Mouse (Mus musculus) embryo, embryonic 10.5 days (tissue): Measurements from ENCODE around the gene Mcfd2.

Experiments
- DNase-seq: peaks from one replicate; pipeline ENCODE4 v3.0.0-alpha.2; 2015; ENCODE audit warnings: low spot score

Gene Mcfd2

DNA sequence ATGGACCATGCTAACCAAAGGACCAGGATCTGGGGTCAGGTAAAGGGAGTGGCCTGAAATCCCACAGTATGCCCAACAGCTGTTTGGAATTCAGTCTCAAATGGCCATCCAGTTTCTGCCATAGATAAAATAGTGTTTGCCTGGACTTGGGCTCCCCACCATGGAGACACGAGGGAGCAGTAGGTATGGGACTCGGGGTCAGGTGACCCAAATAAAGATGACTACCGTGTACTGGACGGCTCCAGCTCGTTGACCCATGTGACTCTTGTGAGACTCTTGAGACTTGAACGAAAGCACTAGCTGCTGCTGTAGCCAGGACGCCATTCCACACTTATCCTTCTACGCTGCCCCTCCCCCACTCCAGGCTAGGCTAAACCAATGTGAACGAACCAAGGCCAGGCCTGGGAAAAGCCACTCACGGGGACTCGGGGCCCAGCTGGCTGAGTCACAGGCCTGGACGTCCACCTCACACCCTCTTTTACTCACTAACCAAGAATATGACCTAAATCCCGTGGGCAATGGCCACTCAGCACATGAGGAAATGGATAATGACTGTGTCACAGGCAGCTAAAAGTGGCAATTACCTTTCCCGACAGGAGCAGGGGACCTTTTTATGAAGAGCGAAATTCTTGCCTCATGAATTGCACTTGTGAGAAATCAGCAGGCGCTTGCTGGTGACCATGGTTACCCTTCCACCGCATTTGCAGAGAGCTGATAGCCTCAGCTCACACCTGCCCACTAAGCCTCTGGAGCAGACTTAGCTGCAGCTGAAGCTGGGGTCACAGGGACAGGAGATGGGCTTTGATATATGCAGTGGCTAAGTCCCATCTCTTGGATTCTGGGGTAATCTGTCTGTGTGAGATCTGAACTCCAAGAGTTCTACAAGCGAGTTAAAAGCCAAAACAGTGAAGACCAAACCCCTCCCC lies 28.7 kb downstream of the Mcfd2 start:
- DNase-seq, result peak; percentile 55

DNA sequence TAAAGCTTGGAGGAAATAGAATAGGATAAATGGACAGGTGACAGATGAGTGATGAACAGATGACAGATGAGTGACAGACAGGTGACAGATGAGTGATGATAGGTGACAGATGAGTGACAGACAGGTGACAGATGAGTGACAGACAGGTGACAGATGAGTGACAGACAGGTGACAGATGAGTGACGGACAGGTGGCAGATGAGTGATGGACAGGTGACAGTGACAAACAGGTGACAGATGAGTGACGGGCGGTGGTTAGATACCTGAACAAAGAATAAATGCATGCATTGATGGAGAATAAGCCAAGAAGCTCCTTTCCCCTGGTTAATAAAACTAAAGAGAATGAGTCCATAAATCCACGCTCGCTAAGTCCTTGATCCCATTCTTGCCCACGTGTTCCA lies 30.7 kb downstream of the Mcfd2 start:
- DNase-seq, result no peak

DNA sequence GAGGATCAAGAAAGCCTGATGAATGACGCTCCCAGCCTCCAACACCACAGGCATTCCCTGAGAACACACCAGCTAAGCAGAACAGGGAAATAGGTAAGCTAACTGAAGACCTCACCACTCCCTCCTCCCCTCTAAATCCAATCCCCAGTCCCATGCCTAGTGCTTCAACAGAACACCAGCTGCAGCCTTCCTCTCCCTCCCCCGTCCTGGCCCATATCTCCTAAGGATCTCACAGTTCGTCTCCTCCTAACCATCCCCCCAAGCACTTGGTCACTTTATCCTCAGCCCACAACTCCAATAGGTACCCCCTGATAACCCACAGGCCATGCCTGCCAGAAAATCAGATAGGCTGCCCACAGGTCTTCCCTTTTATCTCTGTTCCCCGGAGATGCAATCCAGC lies 37.9 kb downstream of the Mcfd2 start:
- no peak for DNase-seq

DNA sequence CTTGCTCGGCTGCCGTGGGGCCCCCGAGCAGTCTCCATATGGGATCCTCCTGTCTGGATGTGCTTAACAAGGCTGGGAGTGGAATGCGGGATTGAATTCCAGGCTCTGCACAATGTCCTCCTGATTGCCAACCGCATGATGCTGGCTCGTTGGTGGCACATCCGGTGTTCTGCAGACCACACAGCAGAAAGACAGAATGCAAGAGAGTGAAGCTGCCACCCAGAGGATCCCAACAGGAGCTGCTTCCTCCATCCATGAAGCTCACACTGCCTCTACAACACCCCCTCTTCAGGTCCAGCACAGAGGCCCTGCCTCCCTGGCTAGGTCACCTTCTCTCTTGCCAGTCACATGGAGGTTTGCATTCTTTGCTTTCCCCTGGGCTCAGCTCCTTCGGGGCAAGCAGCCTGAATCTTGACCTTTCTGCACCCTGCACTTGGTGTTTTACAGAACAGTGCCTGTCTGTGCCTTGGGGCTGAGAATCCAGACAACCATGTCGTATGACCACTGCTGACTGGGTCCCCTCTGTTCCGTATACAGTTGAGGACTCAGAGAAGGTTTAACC lies 39.6 kb downstream of the Mcfd2 start:
- DNase-seq, result no peak

DNA sequence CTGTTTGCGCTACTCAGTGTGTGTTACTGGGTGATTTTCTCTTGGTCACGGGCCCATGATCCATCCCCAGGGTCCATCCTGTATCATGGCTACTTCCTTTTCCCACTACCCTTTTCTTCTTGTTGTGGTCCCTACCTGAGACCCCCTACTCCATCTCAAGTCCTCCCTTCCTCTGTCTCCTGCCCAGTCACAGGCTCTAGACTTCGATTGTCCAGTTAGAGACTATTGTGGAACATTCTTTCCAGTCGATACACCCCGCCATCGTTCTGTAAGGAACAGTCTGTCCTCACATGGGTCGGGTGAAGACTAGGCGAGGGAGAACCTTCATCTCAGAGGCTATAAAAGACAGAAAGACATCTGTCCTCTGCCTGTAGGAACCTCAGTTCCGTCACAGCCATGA lies 40.4 kb downstream of the Mcfd2 start:
- no peak for DNase-seq

DNA sequence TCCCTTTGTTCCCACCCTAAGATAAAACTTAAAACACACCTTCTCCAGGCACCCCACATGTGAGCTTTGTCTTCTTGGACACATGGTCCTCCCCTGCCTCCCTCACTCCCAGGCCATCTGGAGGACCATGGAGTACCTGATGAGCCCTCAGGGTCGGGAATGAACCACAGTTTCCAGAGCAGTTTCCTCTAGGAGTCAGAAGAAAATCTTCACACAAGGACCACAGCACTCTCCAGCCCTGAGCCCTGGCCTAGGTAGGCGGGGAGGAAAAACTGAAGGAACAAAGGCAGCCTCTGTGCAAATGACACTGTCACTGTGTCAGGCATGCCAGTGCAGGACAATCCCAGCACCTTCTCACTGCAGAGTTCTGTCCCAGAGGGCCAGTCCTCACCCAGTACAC lies 41.3 kb downstream of the Mcfd2 start:
- DNase-seq, result no peak

DNA sequence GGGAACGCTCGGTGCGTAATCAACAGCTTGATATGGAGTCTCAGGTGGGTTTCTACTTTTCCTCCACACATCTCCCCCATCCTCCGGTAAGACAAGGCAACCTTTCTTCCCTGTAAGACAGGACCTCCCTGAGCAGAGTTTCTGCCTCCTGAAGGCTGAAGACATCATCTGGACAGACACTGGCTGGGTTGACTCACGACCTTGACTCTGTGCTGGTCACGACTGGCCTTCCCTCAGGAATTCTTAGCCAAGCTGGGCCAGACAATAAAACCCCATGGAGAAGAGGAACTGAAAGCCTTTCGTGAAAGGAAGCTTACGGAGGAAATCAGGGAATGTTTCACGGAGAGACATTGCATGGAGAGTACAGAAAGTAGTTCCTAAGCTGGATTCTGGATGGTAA lies 46.3 kb downstream of the Mcfd2 start:
- DNase-seq, result no peak

DNA sequence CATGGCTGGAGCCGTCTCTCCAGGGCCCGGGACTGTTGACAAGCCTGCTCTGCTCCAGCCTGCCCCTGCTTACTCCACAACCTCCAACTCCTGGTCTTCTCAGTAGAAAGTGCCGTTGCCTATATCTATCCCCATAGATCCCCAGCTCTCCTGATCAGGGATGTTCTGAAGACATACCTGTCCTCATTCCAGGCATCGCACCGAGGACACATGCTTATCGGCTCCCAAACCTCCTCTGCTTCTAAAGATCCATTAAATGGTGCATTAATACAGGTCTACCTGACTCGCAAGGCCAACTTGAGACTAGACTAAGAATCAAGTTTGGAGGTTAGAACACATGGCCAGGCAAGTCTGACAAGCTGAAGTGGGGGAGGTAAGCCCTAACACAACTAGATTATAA lies 51.2 kb downstream of the Mcfd2 start:
- no peak for DNase-seq

DNA sequence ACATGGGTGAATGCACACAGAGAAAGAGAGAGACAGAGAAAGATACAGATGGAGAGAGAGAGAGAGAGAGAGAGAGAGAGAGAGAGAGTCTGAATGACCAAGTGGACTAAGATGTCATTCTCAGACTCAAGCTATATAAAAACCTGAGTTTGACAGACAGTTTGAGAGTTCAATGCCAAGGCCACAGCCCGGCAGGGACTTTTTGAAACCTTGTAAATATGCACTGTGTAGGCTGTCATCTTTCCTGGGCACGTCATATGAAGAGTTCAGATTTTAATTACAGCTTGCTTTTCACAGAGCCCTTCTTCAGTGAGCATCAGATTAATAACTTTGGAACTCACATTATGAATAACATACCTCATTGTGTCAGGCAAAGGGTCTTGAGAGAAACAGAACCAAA lies 55.2 kb downstream of the Mcfd2 start:
- DNase-seq, result no peak

DNA sequence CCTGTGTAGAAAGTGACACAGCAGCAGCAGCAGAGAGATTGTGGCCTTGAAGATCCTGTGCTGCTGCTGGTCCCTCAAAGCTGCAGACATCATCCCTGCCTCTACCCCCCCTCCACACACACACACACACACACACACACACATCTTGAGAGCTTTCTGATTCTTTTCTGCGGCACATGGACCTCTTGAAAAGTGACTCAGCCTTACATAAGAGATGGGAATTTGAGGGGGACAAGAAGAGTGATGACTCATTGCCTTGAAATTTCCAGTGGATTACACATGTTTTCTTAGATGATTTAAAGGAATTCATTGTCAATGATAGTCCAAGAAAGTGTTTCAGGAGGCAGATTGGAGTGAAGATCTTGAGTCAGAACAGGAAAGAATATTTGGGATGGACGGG lies 58.9 kb downstream of the Mcfd2 start:
- no peak for DNase-seq
